Mouse (Mus musculus) Patski (cell line): Measurements from ENCODE around the gene Lgals2. TPM values are rescaled to one million over a fixed set of nuclear protein-coding genes. Genes with fewer than 3 reads are reported as not detected.
A peak's percentile ranks its signal among the peaks of the same experiment; 100 is the strongest.
"Not testable (repeated sequence)": the region's sequence is repeated elsewhere in the genome, so short reads cannot be mapped to it uniquely, and the experiment has no call there.

Experiments used
- ATAC-seq: fragments of 100-300 bp; one replicate; pipeline ENCODE4 v1.8.0; 2021
- CTCF ChIA-PET: fragments of 350-600 bp; sonication (Branson Sonifier 250); formaldehyde crosslinking; loops from one replicate; lab custom pipeline; 2022; ENCODE audit warnings: inconsistent platforms; lab: Charles Lee
- POLR2A ChIA-PET: fragments of 350-600 bp; sonication (Branson Sonifier 250); formaldehyde crosslinking; loops from one replicate; lab custom pipeline; 2022; ENCODE audit warnings: antibody characterized with exemption, inconsistent platforms; lab: Charles Lee
- DNase-seq: peaks from one replicate; pipeline ENCODE4 v3.0.0-alpha.2; 2011; ENCODE audit warnings: low read depth, low spot score
- H3K27me3 ChIP-seq: fragments of 371-371 bp; one replicate; pipeline ENCODE4 v1.5.1; 2021
- CTCF ChIP-seq: fragments of 100-300 bp; IDR thresholded peaks from one replicate; pipeline ENCODE4 v1.5.1; 2021
- in situ Hi-C: fragments of 300-500 bp; cut with MboI; formaldehyde crosslinking; loops from 3 replicates; pipeline ENCODE4 v1.11.1; 2018; ENCODE audit warnings: low pct_unique_long_range_greater_than_20kb, mixed read lengths
- polyA plus RNA-seq: library from polyadenylated mRNA; unstranded; gene quantifications from one replicate; pipeline ENCODE4 v1.2.3, GENCODE M21; 2021

Lgals2 gene
- polyA plus RNA-seq, 1 experiment from 2014 or later: 0.90 TPM

DNA sequence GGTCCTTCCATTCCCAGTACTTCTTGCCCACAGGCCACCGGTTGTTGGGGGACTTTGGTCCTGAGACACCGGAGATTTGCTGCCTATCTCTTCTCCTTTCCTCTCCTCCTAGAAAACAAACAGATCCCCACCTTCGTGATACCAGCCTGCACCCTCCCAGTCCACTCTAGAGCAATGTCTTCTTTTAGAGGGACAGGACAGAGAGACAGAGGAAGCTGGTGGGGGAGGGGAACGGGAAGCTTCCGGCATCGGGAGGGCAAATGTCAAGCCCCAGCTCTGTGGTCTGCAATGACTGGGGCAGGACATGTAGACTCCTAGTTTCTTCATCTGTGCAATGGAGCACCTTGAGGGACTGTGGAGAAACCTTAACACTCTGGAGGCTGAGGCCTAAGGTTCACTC, 4.4 kb upstream of the Lgals2 start:
- DNase-seq (no peak), ATAC-seq (no peak)
- H3K27me3 ChIP-seq: no peaks in the 10 kb centered on the region
- ChIA-PET CTCF (no interaction called here), POLR2A (interaction anchor here (0.6 kb wide), 1 partner anchor 1976 kb away, joined by 6 read pairs; no protein-coding TSS in a partner anchor)
- in situ Hi-C loops: no loop called here
- no peak for TF ChIP-seq CTCF

DNA sequence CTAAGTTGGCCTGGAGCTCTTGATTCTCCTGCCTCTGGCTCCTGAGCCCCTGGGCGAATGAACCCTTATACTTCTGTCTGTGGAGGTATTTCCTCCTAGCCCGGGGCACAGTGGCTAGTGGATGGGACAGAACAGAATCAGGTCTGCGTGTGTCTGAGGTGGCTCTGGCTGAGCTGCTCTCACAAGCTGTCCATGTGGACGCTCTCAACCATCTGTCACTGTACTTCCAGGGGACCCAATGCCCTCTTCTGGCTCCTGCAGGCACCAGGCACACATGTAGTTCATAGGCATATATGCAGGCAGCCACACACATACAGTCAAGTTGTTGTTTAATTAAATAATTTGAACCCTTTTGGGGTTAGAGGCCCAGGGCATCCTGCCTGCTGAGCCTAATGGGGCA, 4.0 kb upstream of the Lgals2 start:
- DNase-seq (no peak), ATAC-seq (no peak)
- H3K27me3 ChIP-seq: no peaks in the 10 kb centered on the region
- ChIA-PET CTCF (interaction anchor here (15.7 kb wide), 1 partner anchor 30 kb away, joined by 144 read pairs; no protein-coding TSS in a partner anchor), POLR2A (no interaction called here)
- no peak for TF ChIP-seq CTCF
- in situ Hi-C loops: no loop called here

DNA sequence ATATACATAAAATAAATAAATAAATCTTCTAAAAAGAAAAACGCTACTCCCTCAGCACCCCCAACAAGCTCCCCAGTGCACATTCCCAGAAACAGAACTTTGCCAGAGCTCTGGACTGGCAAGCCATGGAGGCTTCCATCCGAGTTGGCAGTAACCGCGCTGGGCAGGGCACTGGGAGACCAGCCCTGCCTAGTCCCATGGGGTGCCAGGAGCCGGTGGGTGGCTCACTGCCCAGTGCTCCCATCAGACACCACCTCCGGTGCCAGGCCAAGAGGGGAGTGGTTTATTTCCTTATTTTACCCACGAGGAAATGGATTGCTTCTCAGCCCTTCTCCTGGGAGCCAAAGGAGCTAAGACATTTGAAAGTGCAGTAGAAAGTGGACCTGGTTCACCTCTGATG, 1.7 kb upstream of the Lgals2 start:
- in situ Hi-C loops: no loop called here
- H3K27me3 ChIP-seq: no peaks in the 10 kb centered on the region
- POLR2A ChIA-PET: no interaction called here
- ATAC-seq (no peak), DNase-seq (no peak)
- TF ChIP-seq CTCF: no peak
- CTCF ChIA-PET: interaction anchor here (3.3 to 15.7 kb wide), 2 partner anchors 13 to 28 kb away, joined by 13 to 144 read pairs; no protein-coding TSS in a partner anchor

DNA sequence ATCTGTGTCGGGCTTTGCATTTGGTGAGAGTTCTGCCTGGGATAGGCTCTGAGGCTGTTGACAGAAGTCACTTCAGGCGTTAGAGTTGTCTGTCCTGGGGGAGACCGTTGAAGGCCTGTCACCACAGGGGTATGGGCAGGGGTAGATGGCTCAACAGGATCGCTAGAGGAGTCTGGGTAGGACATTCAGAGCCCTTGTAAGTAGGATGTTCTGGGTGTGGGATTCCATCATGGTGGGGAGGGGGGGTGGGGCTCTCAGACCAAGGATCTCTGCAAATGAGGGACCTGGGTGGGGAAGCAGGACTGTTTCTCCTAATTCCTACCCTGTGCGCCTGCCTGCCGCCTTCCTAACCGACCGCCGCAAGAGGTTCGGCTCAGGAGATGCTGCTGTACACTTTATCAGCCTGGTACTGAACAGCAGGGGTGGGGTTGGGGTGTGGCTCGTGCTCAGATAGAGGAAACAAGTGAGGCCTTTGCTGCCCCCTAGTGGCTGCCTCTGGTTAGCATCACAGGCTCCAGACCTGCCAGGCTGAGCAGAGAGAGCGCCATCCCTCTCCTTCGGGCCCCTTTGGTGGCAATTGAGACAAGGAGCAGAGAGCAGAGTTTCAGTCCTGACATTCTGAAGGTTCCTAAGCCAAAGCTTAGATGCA, 3.7 kb downstream of the Lgals2 start:
- ChIA-PET CTCF (interaction anchor here (1.9 to 15.7 kb wide), 3 partner anchors 17 to 23 kb away, joined by 4 to 144 read pairs (median 7); no protein-coding TSS in a partner anchor), POLR2A (interaction anchor here (1.7 kb wide), 1 partner anchor 22 kb away, joined by 3 read pairs; no protein-coding TSS in a partner anchor)
- no peak for TF ChIP-seq CTCF

DNA sequence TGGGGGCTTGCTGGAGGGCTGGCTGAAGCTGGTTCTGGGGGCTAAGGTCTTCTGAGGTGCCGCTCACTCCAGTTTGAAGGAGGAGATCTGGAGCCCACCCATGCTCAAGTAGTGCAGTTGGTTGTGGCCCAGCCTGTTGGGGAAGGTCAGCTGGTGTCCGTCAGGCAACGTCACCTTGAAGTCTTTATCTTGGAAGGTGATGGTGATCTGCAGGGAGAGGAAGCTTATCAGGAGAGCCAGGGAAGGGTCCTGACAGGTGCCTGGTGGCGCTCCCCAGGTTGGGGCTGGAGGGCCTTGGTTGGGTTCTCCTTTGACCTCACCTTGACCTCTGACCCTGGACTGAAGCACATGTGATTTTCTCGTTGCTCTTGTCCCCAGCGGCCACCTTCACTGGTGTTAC, 4.4 kb downstream of the Lgals2 start:
- no peak for DNase-seq
- ATAC-seq: no peak
- TF ChIP-seq CTCF: no peak
- ChIA-PET POLR2A (interaction anchor here (2.8 kb wide), 1 partner anchor 17 kb away, joined by 11 read pairs; no protein-coding TSS in a partner anchor), CTCF (interaction anchor here (15.7 kb wide), 1 partner anchor 22 kb away, joined by 144 read pairs; no protein-coding TSS in a partner anchor)
- H3K27me3 ChIP-seq: no peaks in the 10 kb centered on the region
- in situ Hi-C loops: no loop called here

More for the DNA sequence above, 3.7 kb downstream of the Lgals2 start:
- in situ Hi-C loops: no loop called here
- peak; percentile 56 for ATAC-seq
- H3K27me3 ChIP-seq: no peaks in the 10 kb centered on the region
- DNase-seq: no peak

DNA sequence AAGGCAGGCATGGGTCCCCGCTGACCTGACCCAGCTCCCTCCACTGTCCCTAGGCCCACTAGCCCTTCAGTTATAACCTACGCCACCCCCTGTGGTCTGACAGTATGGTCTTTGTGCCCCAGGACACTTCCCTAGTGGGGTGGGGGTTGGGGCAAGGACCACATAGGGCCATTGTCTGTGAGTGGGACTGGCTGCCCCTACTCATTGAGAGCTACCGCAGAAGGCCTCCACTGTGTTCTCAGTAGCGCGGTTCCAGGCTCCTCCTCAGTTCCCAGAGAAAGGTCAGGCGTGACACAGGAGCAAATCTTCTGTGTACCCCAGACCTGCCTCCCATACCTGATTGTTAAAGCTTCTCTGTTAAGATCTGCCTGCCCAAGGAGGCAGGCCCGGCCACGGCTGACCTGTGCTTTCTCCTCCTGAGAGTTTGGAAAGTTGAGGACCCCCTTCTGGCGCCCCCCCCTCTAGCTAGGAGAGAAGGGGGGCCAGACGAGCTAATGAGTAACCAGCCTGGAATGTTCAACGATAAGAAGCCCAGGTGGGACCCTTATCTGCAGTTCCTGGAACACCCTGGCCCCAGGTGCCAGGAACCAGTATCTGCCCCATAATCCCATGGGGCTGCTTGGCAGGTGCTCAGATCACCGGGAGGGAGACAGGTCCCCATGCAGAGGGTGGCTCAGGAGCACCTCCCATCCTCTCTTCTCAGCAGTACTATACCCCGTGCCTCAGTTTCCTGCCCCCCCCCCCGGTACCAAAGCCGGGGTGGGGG, 5.1 kb downstream of the Lgals2 start:
- DNase-seq (no peak), ATAC-seq (no peak)
- no peaks in the 10 kb centered on the region for H3K27me3 ChIP-seq
- in situ Hi-C loops: no loop called here
- POLR2A ChIA-PET: interaction anchor here (1.0 to 2.8 kb wide), 2 partner anchors 16 to 23 kb away, joined by 6 to 11 read pairs; no protein-coding TSS in a partner anchor
- TF ChIP-seq CTCF: no peak
- CTCF ChIA-PET: interaction anchor here (1.2 to 15.7 kb wide), 2 partner anchors 19 to 21 kb away, joined by 4 to 144 read pairs; no protein-coding TSS in a partner anchor

DNA sequence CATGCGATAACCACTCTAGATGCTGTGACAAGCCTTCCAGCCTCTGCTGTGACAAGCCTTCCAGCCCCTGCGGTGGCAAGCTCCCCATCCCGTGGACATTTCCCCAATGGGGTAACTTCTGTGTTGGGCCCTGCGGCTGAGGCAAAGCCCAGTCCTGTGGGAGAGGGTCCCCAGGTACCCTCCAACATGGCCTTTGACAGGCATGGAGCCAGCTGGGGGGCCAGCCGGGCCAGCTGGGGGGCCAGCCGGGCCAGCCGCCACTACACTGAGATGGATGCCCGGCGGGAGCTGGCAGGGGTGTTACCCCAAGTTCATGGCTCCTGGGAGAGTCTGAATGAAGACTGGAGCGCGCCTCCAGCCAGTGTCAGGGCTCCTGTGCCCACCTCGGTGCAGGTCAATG, 5.8 kb downstream of the Lgals2 start:
- TF ChIP-seq CTCF: no peak
- no peak for ATAC-seq
- no peaks in the 10 kb centered on the region for H3K27me3 ChIP-seq
- DNase-seq: no peak
- CTCF ChIA-PET: interaction anchor here (1.2 to 15.7 kb wide), 2 partner anchors 20 kb away, joined by 4 to 144 read pairs; no protein-coding TSS in a partner anchor
- POLR2A ChIA-PET: interaction anchor here (1.0 to 2.8 kb wide), 2 partner anchors 16 to 22 kb away, joined by 6 to 11 read pairs; no protein-coding TSS in a partner anchor
- in situ Hi-C loops: no loop called here

DNA sequence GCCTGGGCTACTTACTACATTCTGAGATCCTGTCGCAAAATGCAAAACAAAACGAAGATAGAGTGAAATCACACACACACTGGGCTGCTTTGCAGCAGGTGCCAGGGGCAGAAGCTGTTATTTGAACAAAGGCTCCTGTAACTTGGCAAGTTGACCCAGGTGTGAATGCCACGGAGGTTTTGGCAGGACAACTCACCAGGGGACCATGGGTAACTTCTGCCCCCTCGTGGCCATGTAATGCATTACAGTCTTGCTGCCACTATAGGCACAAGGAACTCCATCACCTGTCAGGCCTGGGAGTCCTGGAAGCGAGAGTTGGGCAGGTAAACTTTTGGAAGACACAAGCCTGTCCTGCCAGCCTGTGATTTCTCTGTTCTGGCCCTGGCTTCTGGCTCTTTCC, 6.9 kb downstream of the Lgals2 start:
- ATAC-seq: no peak
- ChIA-PET POLR2A (interaction anchor here (1.3 to 2.8 kb wide), 3 partner anchors 15 to 37 kb away, joined by 5 to 14 read pairs (median 11); no protein-coding TSS in a partner anchor), CTCF (interaction anchor here (1.1 to 15.7 kb wide), 2 partner anchors 9 to 19 kb away, joined by 3 to 144 read pairs; no protein-coding TSS in a partner anchor)
- no peak for TF ChIP-seq CTCF
- in situ Hi-C loops: no loop called here
- no peak for DNase-seq
- H3K27me3 ChIP-seq: no peaks in the 10 kb centered on the region

DNA sequence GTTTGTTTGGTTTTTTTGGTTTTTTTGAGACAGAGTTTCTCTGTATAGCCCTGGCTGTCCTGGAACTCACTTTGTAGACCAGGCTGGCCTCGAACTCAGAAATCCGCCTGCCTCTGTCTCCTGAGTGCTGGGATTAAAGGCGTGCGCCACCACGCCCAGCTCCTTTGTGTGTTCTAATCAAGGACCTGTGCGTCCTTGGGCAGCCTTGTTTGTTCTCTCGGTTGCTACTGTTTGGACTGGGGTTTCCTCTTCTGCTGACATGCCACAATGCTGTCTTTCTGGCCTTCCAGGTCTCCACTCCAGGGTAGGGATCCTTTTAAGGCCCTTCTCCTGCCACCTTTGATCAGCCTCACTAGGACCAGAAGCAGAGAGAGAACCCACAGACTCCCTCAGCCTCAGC, 8.5 kb downstream of the Lgals2 start:
- CTCF ChIA-PET: interaction anchor here (15.7 kb wide), 1 partner anchor 18 kb away, joined by 144 read pairs; no protein-coding TSS in a partner anchor
- POLR2A ChIA-PET: interaction anchor here (0.6 to 2.6 kb wide), 4 partner anchors 12 to 51 kb away, joined by 3 to 14 read pairs (median 5); no protein-coding TSS in a partner anchor
- H3K27me3 ChIP-seq, DNase-seq, ATAC-seq, in situ Hi-C loops: not testable (repeated sequence)

DNA sequence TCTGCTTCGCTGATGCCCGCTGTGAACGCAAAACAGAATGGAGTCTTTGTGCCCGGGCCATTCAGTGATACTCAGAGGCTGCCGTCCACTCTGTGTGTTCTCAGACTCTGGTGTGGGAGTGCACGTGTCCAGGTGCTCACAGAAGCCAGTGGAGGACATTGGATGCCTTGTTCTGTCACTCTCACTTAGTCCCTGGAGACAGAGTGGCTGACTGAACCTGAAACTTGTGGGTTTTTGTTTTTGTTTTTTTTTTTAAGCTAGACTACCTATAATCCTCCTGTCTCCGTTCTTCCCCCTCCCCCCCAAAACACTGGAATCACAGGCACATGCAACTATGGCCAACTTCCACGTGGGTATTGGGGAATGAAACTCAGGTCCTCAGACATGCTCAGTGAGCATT, 9.0 kb downstream of the Lgals2 start:
- ATAC-seq: no peak
- ChIA-PET CTCF (interaction anchor here (15.7 kb wide), 1 partner anchor 17 kb away, joined by 144 read pairs; no protein-coding TSS in a partner anchor), POLR2A (interaction anchor here (1.7 to 2.7 kb wide), 3 partner anchors 13 to 19 kb away, joined by 6 to 27 read pairs (median 14); no protein-coding TSS in a partner anchor)
- in situ Hi-C loops: no loop called here
- TF ChIP-seq CTCF: no peak
- no peaks in the 10 kb centered on the region for H3K27me3 ChIP-seq
- no peak for DNase-seq
